22 mouse cellular contexts compared by ENCODE assay signal in genomic region chr7:112295426-112296221, GRCm38 (mm10).
DNase-seq lines count a peak whose midpoint lies in the region; ATAC-seq and TF ChIP-seq lines count a peak whose summit lies in the region.
"Had no signal": no experiment of that assay in that cellular context is flagged by ENCODE, and none has a peak within 500 bp of the region (broad histone marks: within the 10 kb centered on the region; RNA-seq: fewer than 3 reads in every experiment).

No protein-coding gene starts in this region.

- H3K4me3 ChIP-seq in limb, embryonic 13.5 days, result no peak overlapping the region
- no peak overlapping the region for H3K4me3 ChIP-seq in limb, embryonic 10.5 days
- H3K4me3 ChIP-seq in heart, embryonic 14.5 days (ENCODE audit: control insufficient read depth in 1 of 2, insufficient read depth in 1 of 2, low read depth in 1 of 2, low read length in 2 of 2), result no peak overlapping the region
- H3K4me3 ChIP-seq in lung, postnatal 0 days (ENCODE audit: low read depth, low read length), result no peak overlapping the region
- H3K4me3 ChIP-seq in forebrain, embryonic 11.5 days (ENCODE audit: low read depth, low read length), result no peak overlapping the region
- H3K4me3 ChIP-seq: embryonic facial prominence, embryonic 13.5 days; erythroblast, embryonic 14.5 days; forebrain, embryonic 13.5 days; hindbrain, embryonic 10.5 days; intestine, embryonic 15.5 days; liver, embryonic 15.5 days; midbrain, embryonic 10.5 days had no signal

- H3K4me1 ChIP-seq in limb, embryonic 13.5 days, result peaks cover 16% of the 10 kb centered on the region; the same call in 1 of the 2 replicates
- H3K4me1 ChIP-seq in limb, embryonic 10.5 days, result peaks cover 16% of the 10 kb centered on the region
- H3K4me1 ChIP-seq in heart, embryonic 14.5 days (ENCODE audit: control insufficient read depth in 2 of 2, insufficient read depth in 2 of 2, low read length in 2 of 2), result peaks cover 63 to 88% of the 10 kb centered on the region in 2 experiments
- H3K4me1 ChIP-seq in lung, postnatal 0 days (ENCODE audit: insufficient read depth, low read depth, low read length), result peaks cover 26% of the 10 kb centered on the region
- no peaks in the 10 kb centered on the region for H3K4me1 ChIP-seq in forebrain, embryonic 11.5 days (replicated peaks; ENCODE audit: control insufficient read depth, insufficient read depth, low read length)
- H3K4me1 ChIP-seq: forebrain, embryonic 13.5 days had no signal

- no peaks in the 10 kb centered on the region for H3K36me3 ChIP-seq in limb, embryonic 13.5 days
- H3K36me3 ChIP-seq in limb, embryonic 10.5 days, result no peaks in the 10 kb centered on the region
- H3K36me3 ChIP-seq in heart, embryonic 14.5 days (ENCODE audit: control insufficient read depth, insufficient read depth, low read length), result peaks cover 26% of the 10 kb centered on the region
- H3K36me3 ChIP-seq in lung, postnatal 0 days (ENCODE audit: insufficient read depth, low read length), result no peaks in the 10 kb centered on the region
- no peaks in the 10 kb centered on the region for H3K36me3 ChIP-seq in forebrain, embryonic 11.5 days (ENCODE audit: control insufficient read depth, insufficient read depth, low read length)
- H3K36me3 ChIP-seq: embryonic facial prominence, embryonic 13.5 days; hindbrain, embryonic 10.5 days; intestine, embryonic 15.5 days; liver, embryonic 15.5 days; midbrain, embryonic 10.5 days had no signal

- no peak for ATAC-seq in limb, embryonic 13.5 days (ENCODE audit: low FRiP score, low read depth)
- ATAC-seq in heart, embryonic 14.5 days (ENCODE audit: insufficient number of reproducible peaks, insufficient read depth, low FRiP score, low read depth), result no peak
- no peak for ATAC-seq in lung, postnatal 0 days
- ATAC-seq in forebrain, embryonic 11.5 days (replicated peaks; ENCODE audit: low FRiP score), result no peak
- ATAC-seq: forebrain, embryonic 13.5 days; hindbrain, embryonic 16.5 days; intestine, embryonic 15.5 days; midbrain, embryonic 16.5 days had no signal

- TF ChIP-seq CTCF in lung, postnatal 0 days (IDR thresholded peaks at IDR 0.05), result no peak

- no peak overlapping the region for H3K4me2 ChIP-seq in limb, embryonic 13.5 days (replicated peaks)
- no peak overlapping the region for H3K4me2 ChIP-seq in heart, embryonic 14.5 days (ENCODE audit: low read length)
- H3K4me2 ChIP-seq in lung, postnatal 0 days (replicated peaks; ENCODE audit: low read depth, low read length), result no peak overlapping the region
- H3K4me2 ChIP-seq in forebrain, embryonic 11.5 days (ENCODE audit: low read depth, low read length, severe bottlenecking), result no peak overlapping the region
- H3K4me2 ChIP-seq: embryonic facial prominence, embryonic 13.5 days; forebrain, embryonic 13.5 days; intestine, embryonic 15.5 days; liver, embryonic 15.5 days had no signal

- WGBS in limb, embryonic 13.5 days, result 70% methylated on average over 8 of the region's 8 CpGs
- WGBS in limb, embryonic 10.5 days, result 77% methylated on average over 8 of the region's 8 CpGs
- 34% methylated on average over 8 of the region's 8 CpGs for WGBS in heart, embryonic 14.5 days
- whole genome bisulfite sequencing in lung, postnatal 0 days, result 44% methylated on average over 8 of the region's 8 CpGs
- WGBS in forebrain, embryonic 11.5 days, result 63% methylated on average over 8 of the region's 8 CpGs

- no peaks in the 10 kb centered on the region for H3K27me3 ChIP-seq in limb, embryonic 13.5 days
- H3K27me3 ChIP-seq in limb, embryonic 10.5 days (ENCODE audit: low read depth, poor library complexity, severe bottlenecking), result no peaks in the 10 kb centered on the region
- H3K27me3 ChIP-seq in heart, embryonic 14.5 days (ENCODE audit: control insufficient read depth, insufficient read depth, low read length), result no peaks in the 10 kb centered on the region
- H3K27me3 ChIP-seq in lung, postnatal 0 days (replicated peaks; ENCODE audit: insufficient read depth, low read length), result no peaks in the 10 kb centered on the region
- H3K27me3 ChIP-seq in forebrain, embryonic 11.5 days (ENCODE audit: control insufficient read depth, insufficient read depth, low read length), result no peaks in the 10 kb centered on the region
- H3K27me3 ChIP-seq: embryonic facial prominence, embryonic 13.5 days; forebrain, embryonic 13.5 days; intestine, embryonic 15.5 days; liver, embryonic 15.5 days had no signal

- no peaks in the 10 kb centered on the region for H3K9me3 ChIP-seq in limb, embryonic 13.5 days
- no peaks in the 10 kb centered on the region for H3K9me3 ChIP-seq in limb, embryonic 10.5 days (replicated peaks)
- no peaks in the 10 kb centered on the region for H3K9me3 ChIP-seq in heart, embryonic 14.5 days (ENCODE audit: control insufficient read depth, low read length)
- no peaks in the 10 kb centered on the region for H3K9me3 ChIP-seq in lung, postnatal 0 days (ENCODE audit: low read length)
- H3K9me3 ChIP-seq in forebrain, embryonic 11.5 days (ENCODE audit: control insufficient read depth, low read length), result no peaks in the 10 kb centered on the region
- H3K9me3 ChIP-seq: embryonic facial prominence, embryonic 13.5 days; forebrain, embryonic 13.5 days; hindbrain, embryonic 10.5 days; intestine, embryonic 15.5 days; liver, embryonic 15.5 days; midbrain, embryonic 10.5 days had no signal

- peak; percentile 97 for DNase-seq in heart, adult 11 months
- no peak for DNase-seq in heart, postnatal 4 days
- DNase-seq in limb, embryonic 10.5 days (ENCODE audit: low spot score), result no peak
- DNase-seq in lung, postnatal 0 days (ENCODE audit: low spot score), result no peak
- no peak for DNase-seq in forebrain, embryonic 11.5 days (ENCODE audit: low spot score)
- DNase-seq: cerebellum, adult 11 months; embryo, embryonic 11 days; kidney, adult 8-10 months; kidney, postnatal 14 days; liver; thymus, postnatal 25 days had no signal

- no peak for TF ChIP-seq EP300 in lung, postnatal 0 days (IDR thresholded peaks at IDR 0.05)

- no peak overlapping the region for H3K27ac ChIP-seq in limb, embryonic 13.5 days
- H3K27ac ChIP-seq in limb, embryonic 10.5 days, result no peak overlapping the region
- H3K27ac ChIP-seq in heart, embryonic 14.5 days (replicated peaks in 1 of 2; ENCODE audit: control insufficient read depth in 1 of 2, insufficient read depth in 1 of 2, low read depth in 2 of 2, low read length in 2 of 2), result peak overlapping the region; percentile 99 to 100
- peak overlapping the region; percentile 49; the same call in 1 of the 2 replicates for H3K27ac ChIP-seq in lung, postnatal 0 days (ENCODE audit: low read length)
- no peak overlapping the region for H3K27ac ChIP-seq in forebrain, embryonic 11.5 days (ENCODE audit: low read depth, low read length)
- H3K27ac ChIP-seq: embryonic facial prominence, embryonic 13.5 days; forebrain, embryonic 13.5 days; hindbrain, embryonic 10.5 days; intestine, embryonic 15.5 days; liver, embryonic 15.5 days; midbrain, embryonic 10.5 days had no signal

- H3K9ac ChIP-seq in limb, embryonic 13.5 days, result 0 out of 2 replicates have a peak overlapping the region, but pooled peaks have one; percentile 19
- H3K9ac ChIP-seq in heart, embryonic 14.5 days (ENCODE audit: low read length), result peak overlapping the region; percentile 25
- no peak overlapping the region for H3K9ac ChIP-seq in lung, postnatal 0 days (replicated peaks; ENCODE audit: low read depth)
- H3K9ac ChIP-seq in forebrain, embryonic 11.5 days (ENCODE audit: low read length), result no peak overlapping the region
- H3K9ac ChIP-seq: embryonic facial prominence, embryonic 13.5 days; forebrain, embryonic 13.5 days; intestine, embryonic 15.5 days; liver, embryonic 15.5 days had no signal

Comparison
In these comparisons a context has a peak if more than half of its experiments do, and no peak if none do; other contexts are left out.
1. H3K27ac ChIP-seq: peak in heart, embryonic 14.5 days (2 of 2) and lung, postnatal 0 days (single experiment); none in limb, embryonic 13.5 days (single experiment), limb, embryonic 10.5 days (single experiment) and forebrain, embryonic 11.5 days (single experiment).
2. H3K9ac ChIP-seq: peak in limb, embryonic 13.5 days (single experiment) and heart, embryonic 14.5 days (single experiment); none in lung, postnatal 0 days (single experiment) and forebrain, embryonic 11.5 days (single experiment).